Mouse (Mus musculus) cerebellum, adult 2 months (tissue): ENCODE results near the gene Zfp536. TPM values are rescaled to one million over a fixed set of nuclear protein-coding genes. Genes with fewer than 3 reads are reported as not detected.

ENCODE experiments used
- DNase-seq, 2 experiments: peaks; one replicate each; pipeline ENCODE4 v3.0.0; 2021
- H3K27ac ChIP-seq: fragments of 200-500 bp; 2 replicates; pipeline ENCODE4 v1.5.1; 2012; ENCODE audit warnings: low read length, control low read depth, inconsistent platforms; ENCODE audit not compliant: insufficient read depth
- H3K27me3 ChIP-seq: fragments of 200-500 bp; 2 replicates; pipeline ENCODE4 v1.6.1; 2012; ENCODE audit warnings: inconsistent platforms, mild to moderate bottlenecking, low read length, moderate library complexity; ENCODE audit not compliant: control insufficient read depth, insufficient read depth
- H3K4me1 ChIP-seq: fragments of 200-500 bp; 2 replicates; pipeline ENCODE4 v1.6.1; 2011; ENCODE audit warnings: low read length; ENCODE audit not compliant: control insufficient read depth, insufficient read depth
- H3K4me3 ChIP-seq: fragments of 200-500 bp; replicated peaks from 2 replicates; pipeline ENCODE3; 2011; ENCODE audit warnings: mild to moderate bottlenecking, low read depth, low read length, control low read depth; ENCODE audit not compliant: insufficient read depth
- CTCF ChIP-seq: fragments of 200-500 bp; IDR thresholded peaks from 2 replicates; pipeline ENCODE4 v1.5.1; 2011; ENCODE audit warnings: low read depth, mild to moderate bottlenecking, control low read depth, low read length, moderate library complexity, borderline replicate concordance; ENCODE audit not compliant: insufficient read depth
- POLR2A ChIP-seq: fragments of 200-500 bp; IDR thresholded peaks from 2 replicates; pipeline ENCODE4 v1.6.1; 2011; ENCODE audit warnings: low read length, control low read depth, borderline replicate concordance; ENCODE audit not compliant: insufficient read depth
- WGBS: fragments of 180-500 bp; shearing (Covaris S2); methylation state at CpG from one replicate; pipeline ENCODE4 v1.1.7; 2018; 5-methylcytosine and 5-hydroxymethylcytosine counted together
- polyA plus RNA-seq: library from polyadenylated mRNA; depleted of rRNA; stranded (reverse); fragments of >200 nt; gene quantifications from 2 replicates; pipeline ENCODE4 v1.2.3, GENCODE M21; 2012

The Zfp536 gene
- polyA plus RNA-seq, 1 experiment = 38.5 TPM

GRCm38 (mm10) chr7:37743350-37743749, 30.1 kb downstream of the Zfp536 start:
- Histone ChIP-seq H3K27ac (no peak overlapping the region), H3K27me3 (no peaks in the 10 kb centered on the region), H3K4me1 (peaks cover 16% of the 10 kb centered on the region), H3K4me3 (no peak overlapping the region)
- TF ChIP-seq CTCF = no peak
- TF ChIP-seq POLR2A = no peak
- no peak for DNase-seq
- WGBS = 46% methylated on average over 8 of the region's 8 CpGs

DNA sequence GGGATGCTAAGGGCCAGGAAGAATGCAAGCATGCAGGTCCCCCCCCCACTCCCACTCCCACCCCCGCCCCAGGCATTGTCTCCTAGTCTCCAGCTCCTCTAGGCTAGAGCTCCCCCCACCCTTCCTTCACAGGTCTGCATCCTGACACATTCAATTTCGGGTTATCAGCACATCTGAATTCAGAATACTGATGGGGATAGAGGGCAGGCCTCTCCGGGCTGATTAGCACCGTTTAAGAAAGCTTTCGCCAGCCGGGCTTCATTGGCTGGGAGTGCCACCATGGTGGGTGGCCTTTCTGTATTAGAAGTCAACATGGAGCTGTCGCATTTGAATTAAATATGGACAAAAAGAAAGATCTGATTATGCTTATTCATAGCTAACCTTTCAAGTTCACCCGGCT, 36.2 kb downstream of the Zfp536 start:
- H3K27me3 ChIP-seq = no peaks in the 10 kb centered on the region
- TF ChIP-seq CTCF (no peak), POLR2A (no peak)
- H3K4me1 ChIP-seq = peaks cover 23% of the 10 kb centered on the region
- WGBS = 58% methylated on average over 8 of the region's 8 CpGs
- H3K4me3 ChIP-seq = no peak overlapping the region
- no peak overlapping the region for H3K27ac ChIP-seq
- no peak for DNase-seq

GRCm38 (mm10) chr7:37736413-37736720, 37.1 kb downstream of the Zfp536 start:
- no peaks in the 10 kb centered on the region for H3K27me3 ChIP-seq
- TF ChIP-seq POLR2A = no peak
- no peak for DNase-seq
- WGBS = 64% methylated on average over 4 of the region's 4 CpGs
- H3K27ac ChIP-seq = no peak overlapping the region
- no peak overlapping the region for H3K4me3 ChIP-seq
- H3K4me1 ChIP-seq = peaks cover 23% of the 10 kb centered on the region

DNA sequence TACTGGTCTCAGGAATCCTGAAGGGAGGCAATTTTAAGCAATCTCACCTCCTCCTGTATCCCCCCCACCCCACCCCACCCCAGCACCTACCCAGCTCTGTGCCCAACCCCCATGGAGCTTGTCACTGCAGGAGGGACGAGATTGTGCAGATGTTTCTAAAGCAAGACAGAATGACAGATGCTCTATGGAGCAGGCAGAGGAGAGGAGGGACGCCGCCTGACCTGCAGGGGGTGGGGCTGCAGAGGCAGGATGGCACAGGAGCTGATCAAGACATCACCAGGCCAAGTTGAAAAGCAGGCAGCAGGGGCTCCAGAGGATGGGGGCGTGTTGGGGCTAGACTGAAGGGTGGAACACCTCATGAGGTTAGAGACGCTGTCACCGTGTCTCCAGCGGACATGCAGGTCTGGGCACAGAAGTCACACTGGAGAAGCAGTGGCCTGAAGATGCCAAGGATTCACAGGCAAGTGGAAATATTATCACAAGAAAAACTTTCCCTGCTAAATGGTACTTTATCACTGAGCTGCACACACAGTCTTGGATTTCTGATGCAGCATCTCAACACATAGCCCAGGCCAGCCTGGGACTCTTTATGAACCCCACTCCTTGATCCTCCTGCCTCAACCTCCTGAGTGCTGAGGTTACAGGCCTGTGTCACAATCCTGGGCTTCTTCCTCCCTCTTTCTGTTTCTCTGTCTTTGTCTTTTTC, 37.6 kb downstream of the Zfp536 start:
- WGBS = 50% methylated on average over 7 of the region's 7 CpGs

GRCm38 (mm10) chr7:37735101-37735500, 38.3 kb downstream of the Zfp536 start:
- no peak overlapping the region for H3K27ac ChIP-seq
- DNase-seq = no peak
- TF ChIP-seq POLR2A (no peak), CTCF (no peak)

More for the DNA sequence above, 37.6 kb downstream of the Zfp536 start:
- no peak for DNase-seq
- peaks cover 23% of the 10 kb centered on the region for H3K4me1 ChIP-seq
- H3K27me3 ChIP-seq = no peaks in the 10 kb centered on the region
- no peak overlapping the region for H3K4me3 ChIP-seq
- TF ChIP-seq POLR2A (no peak), CTCF (no peak)
- H3K27ac ChIP-seq = no peak overlapping the region

DNA sequence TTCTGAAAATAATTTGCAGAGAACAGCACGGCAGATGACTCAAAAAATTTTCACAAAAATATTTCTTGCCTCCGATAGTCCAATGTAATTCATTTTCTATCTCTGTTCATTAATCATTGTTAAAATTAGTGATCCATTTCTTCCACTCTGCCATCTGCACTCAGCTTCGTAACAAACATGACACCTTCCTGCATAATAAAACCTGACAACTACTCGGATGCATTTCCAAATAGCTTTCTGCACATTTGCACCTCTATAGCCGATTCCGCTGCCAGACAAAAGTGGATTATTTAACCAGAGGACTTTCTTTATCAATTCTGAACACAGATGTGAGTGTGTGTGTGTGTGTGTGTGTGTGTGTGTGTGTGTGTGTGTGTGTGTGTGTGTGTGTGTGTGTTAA, 38.9 kb downstream of the Zfp536 start:
- peaks cover 23% of the 10 kb centered on the region for H3K4me1 ChIP-seq
- DNase-seq = no peak
- H3K27me3 ChIP-seq = no peaks in the 10 kb centered on the region
- no peak overlapping the region for H3K4me3 ChIP-seq
- WGBS = 56% methylated on average over 6 of the region's 6 CpGs
- no peak overlapping the region for H3K27ac ChIP-seq
- TF ChIP-seq POLR2A (no peak), CTCF (no peak)

More at GRCm38 (mm10) chr7:37735101-37735500, 38.3 kb downstream of the Zfp536 start:
- peaks cover 23% of the 10 kb centered on the region for H3K4me1 ChIP-seq
- WGBS = 37% methylated on average over 6 of the region's 6 CpGs
- no peak overlapping the region for H3K4me3 ChIP-seq
- no peaks in the 10 kb centered on the region for H3K27me3 ChIP-seq

DNA sequence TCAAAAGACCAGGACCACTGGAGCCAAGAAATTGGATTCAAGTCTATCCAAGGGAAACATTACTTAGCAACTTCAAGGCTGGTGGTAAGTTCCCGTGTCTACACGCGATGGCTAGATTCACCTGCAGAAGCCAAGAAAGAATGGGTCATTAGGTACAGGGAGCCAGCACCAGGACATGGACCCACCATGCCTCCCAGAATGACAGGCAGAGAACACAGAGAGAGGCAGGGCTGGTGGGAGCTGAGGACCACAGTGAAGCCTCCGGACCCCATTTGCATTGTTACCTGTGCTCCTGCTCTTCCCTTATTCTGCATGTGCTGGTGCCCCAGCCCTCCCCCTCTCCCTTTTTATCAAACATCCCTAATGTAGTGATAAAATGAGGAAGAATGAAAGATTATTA, 39.4 kb downstream of the Zfp536 start:
- Histone ChIP-seq H3K4me1 (peaks cover 21% of the 10 kb centered on the region), H3K27me3 (no peaks in the 10 kb centered on the region), H3K27ac (no peak overlapping the region), H3K4me3 (no peak overlapping the region)
- no peak for DNase-seq
- 96% methylated on average over 4 of the region's 4 CpGs for WGBS
- TF ChIP-seq POLR2A (no peak), CTCF (no peak)

GRCm38 (mm10) chr7:37732741-37733140, 40.7 kb downstream of the Zfp536 start:
- Histone ChIP-seq H3K27ac (no peak overlapping the region), H3K4me3 (no peak overlapping the region), H3K27me3 (no peaks in the 10 kb centered on the region), H3K4me1 (peaks cover 9% of the 10 kb centered on the region)
- TF ChIP-seq CTCF (no peak), POLR2A (no peak)
- WGBS = 89% methylated on average over 4 of the region's 4 CpGs
- DNase-seq = no peak
